Mouse (Mus musculus): Measurements from ENCODE around the gene Ccnjl.

Gene Ccnjl

DNA sequence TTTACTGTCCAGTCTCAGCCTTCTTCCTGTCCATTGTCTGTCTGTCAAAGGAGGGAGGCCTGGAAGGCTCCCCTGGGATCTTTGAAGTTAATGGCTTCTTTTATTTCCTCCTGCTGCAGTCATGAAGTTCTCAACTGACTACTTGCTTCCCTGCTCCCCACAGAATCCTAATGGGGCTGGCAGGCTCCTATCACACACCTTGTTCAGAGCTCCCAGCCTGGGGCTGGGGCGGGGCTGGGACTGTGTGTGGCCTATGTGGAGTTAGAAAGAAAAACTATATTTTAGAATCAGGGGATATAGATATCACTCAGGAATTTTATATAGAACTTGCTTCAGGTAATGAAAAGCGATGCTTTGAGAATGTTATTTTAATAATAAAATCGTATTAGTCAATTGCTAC lies 8.1 kb upstream of the Ccnjl start:
- in situ Hi-C loops (cut with MboI, MseI): loop anchor here (10.0 kb wide), 1 partner anchor 166 kb away; no protein-coding TSS in a partner anchor

DNA sequence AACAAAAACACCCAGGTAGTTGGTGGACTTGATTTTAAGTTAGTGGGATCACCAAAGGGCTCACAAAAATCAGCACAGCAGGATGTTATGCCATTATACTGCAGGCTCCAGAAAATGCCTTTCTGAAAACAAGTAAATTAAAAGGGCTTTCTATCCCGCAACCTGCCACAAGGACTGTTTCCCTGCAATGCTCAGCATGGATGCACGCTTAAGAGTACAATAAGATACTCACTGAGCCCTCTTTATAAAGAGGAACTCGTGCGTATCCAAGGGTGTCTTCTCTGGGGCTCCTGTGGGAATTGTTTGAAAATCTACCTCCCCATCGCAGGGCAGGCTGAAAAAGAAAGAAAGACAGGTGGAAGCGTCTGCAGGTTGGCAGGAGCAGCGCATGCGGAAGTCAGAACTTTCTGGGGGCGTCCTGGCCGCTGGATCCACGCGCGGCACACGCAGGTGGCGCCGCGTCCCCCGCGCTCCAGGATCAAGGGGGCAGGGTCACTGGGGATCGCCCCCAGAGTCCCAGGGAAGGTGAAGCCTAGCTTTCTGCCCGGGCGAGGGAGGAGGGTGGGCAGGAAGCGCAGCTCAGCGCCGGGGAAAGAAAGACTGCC lies 404 bp upstream of the Ccnjl start:
- in situ Hi-C loops (cut with MboI, MseI): loop anchor here (10.0 kb wide), 1 partner anchor 173 kb away; no protein-coding TSS in a partner anchor

DNA sequence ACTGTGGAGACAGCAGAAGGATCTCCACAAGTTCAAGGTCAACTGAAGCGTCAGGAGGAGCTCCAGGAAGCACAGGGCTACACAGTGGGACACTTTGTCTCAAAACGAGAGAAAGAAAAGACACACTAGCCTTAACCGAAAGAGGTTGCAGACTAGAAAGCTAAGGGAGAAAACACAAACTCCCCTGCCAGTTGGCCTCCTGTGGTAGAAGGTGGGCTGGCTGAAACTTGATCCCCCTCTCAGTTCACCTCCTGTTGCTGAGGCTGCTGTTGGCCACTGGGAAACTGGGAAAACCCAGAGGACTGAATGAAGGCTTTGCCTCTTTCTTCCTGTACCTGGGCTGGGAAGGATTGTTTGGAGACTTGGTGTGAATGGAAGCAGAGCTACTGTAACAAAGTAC lies 1.5 kb downstream of the Ccnjl start:
- in situ Hi-C loops (cut with MboI, MseI): no loop called here

DNA sequence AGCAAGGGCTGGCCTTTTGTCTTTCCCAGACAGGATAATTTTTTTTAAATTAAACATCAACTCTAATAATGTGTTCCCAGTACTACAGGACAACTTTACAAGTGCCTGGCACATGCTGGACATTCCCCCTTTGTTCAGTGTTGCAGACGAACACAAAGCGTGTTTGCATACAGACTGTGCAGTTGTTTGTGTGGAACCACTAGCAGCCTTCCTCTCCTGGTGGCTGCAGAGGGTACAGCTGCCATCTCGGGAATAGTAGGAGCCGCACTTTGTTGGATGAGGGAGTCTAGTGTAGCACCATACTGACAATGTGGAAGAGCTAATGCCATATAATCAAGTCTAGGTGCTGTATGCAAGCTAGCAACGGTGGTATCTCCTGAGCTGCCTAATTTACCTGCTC lies 3.0 kb downstream of the Ccnjl start:
- in situ Hi-C loops (cut with MboI, MseI): no loop called here

DNA sequence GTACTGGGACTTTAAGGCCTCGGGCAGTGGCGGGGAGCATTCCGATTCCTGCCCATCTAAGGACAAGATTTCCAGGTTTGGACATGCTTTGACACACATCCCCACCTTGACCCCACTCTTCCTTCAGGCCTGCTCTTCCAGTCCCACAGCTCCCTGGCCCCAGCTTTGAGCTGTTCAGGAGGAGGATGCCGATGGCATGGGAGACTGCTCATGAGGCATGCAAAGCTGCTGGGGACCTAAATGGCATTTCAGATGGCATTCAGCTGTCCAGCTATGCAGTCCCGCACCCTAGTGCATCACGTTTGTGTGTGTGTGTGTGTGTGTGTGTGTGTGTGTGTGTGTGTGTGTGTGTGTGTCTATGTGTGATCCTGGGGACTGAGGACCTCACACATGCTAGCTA lies 8.5 kb downstream of the Ccnjl start:
- in situ Hi-C loops (cut with MboI, MseI): no loop called here

DNA sequence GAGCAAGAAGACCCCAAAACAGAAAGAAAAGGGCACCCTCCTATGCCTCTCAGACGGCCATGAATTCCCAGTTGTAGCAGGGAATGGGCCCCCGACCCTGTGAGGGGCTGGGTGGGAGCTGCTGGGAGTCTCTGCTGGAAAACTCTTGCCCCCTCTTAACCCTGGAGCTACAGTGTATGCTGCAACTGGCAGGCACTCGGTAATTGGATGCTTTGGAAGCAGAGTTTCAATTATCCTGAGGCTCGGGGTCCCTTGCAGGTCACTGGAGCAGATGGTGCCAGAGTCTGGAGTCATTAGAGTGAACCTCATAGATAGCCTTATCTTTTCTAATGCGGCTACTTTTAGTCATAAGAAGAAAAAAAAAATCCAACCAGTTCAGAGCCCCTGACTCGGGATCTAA lies 11.3 kb downstream of the Ccnjl start:
- in situ Hi-C loops (cut with MboI, MseI): no loop called here

DNA sequence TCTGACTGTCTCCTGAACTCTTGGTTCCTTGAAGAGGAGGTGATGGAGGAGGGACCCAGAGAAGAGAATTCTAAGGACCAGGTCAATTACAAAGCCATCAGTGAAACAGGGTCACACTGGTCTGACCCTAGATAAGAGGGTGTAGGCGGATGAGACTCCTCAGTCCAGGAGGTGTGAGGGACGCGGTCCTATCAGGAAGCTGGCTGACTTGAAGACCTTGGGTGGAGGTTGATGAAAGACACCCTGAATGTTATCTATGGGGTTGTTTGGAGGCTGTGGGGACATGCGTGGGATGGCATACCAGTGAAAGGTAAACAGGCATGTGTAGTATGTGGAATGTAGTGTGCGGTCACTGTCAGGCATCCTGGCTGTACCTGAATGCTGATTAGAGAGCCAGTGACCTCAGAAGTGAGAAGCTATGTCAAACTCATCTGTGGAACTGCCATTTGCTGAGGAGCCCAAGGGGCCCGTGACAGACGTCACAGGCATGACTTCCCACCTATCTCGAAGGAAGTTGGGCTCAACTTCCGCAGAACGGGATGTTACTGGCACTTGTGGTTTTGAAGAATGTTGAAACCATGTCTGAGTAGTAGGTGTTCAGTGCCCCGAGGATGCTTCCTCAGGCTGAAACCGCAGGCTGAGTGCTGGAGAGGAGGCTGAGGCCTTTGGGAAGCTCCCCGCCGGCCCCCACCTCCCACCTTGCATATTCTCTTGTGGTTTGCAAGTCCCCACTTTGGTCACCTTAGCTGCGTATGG lies 15.3 kb downstream of the Ccnjl start:
- in situ Hi-C loops (cut with MboI, MseI): no loop called here

DNA sequence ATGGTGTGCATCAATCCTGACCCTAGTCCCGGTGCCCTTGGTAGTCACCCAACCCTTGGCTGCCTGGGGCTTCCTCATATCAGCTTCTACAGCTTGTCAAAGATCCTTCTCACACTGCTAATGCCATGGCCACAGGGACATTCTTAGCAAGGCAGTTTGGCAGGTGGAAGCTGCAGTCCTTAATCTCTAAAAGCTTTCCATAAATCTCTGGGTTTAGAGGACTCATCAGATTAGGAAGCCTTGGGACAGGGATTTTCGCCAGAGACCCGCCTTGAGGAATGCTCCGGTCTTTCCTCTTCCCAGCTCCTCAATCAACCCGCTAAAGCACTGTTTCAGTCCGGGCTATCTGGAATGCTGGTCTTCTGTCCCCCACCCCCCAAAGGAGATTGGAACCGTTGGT lies 16.2 kb downstream of the Ccnjl start:
- in situ Hi-C loops (cut with MboI, MseI): no loop called here

DNA sequence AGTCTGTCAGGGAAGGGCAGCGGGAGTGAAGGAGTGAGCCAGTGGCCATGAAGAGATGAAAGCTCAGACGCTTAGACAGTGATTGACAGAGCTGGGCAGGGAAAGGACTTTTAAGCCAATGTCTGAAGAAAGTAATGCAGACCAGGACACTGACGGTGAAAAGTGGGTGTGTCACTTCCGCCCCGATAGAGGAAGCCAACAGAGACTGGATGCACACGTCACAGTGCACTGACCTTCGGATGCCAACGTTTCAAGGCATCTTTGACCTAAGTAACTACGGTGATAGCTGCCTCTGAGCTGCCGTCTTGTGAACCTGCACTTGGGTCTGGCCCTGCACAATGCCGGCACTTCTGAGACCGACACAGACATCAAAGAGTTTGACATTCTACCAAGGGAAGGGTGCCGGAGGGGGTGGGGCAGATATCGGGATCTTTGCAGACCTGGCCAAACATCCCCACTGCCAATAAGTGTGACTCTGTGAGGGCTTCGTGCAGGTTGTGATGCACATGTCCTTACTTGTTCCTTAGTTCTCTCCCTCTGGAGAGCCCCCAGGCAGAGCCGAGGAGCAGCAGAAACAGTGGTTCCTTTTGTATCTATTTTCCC lies 17.4 kb downstream of the Ccnjl start:
- in situ Hi-C loops (cut with MboI, MseI): no loop called here

DNA sequence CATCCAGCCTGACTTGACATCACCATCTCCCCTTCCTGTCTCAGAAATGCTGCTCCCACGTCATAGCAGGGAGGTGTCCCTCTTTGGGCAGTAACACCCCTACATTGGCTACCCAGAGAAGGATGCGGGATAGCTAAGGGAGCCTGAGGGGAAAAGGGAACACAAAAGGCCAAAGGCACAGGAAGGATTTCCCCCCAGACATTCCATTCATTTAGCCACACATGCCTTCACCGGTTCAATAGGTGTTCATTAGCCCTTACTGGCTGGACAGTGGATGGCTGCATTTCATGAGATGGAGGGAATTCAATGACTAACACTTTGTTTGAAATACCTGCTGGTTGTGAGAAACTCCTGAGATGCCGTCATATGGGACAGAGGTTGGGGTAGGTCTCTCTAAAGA lies 18.1 kb downstream of the Ccnjl start:
- in situ Hi-C loops (cut with MboI, MseI): no loop called here

DNA sequence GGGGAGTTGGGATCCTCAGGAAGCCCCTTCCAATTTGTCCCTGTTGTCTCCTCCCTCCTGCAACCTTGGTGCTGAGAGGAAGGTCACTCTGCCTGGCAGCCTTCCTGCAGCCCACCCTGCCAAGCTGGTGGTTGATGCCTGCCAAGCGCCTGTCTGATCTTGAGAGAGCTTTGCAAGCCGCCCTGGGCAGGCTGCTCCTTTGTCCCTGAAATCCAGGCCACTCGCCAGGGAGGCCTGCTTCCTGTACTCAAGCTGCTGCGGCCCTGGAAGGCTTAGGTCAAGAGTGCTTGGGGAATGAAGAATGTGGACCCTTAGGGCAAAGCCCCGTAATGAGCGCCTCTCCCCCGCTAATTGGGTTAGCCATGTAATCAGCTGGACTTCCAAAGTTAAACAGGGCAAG lies 19.6 kb downstream of the Ccnjl start:
- in situ Hi-C loops (cut with MboI, MseI): no loop called here

DNA sequence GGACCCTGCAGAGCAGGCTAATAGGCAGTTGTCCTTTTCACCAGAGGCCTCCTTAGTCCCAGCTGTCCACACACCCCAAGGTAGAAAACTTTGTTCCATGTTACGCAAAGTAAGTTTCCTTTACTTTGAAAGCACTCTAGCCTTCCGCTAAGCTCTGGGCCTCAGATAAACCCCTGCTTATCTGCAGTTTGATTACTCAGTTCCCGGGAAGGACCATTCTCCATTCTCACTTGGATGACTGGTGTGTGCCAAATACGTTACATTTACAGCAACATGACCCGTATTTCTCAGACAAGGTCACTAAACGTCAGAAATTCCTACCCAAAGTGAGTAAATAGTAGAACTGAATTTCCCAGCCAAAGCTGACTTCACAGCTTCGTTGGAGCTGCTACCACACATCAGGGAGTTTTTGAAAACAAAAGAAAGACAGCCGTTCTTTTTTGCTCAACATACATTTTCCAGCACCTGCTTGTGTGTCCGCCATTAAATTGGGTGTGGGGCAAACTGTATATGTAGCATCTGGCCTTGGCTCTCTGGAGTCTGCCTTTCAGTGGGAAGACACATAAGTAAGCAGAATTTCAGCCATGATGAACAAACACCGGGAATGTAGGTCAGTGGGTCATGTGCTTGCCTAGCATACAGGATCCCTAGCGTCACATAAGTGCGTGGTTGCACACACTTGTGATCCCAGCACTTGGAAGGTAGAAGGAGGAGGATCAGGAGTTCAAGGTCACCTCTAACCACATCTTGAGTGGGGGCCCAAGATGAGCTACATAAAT lies 20.3 kb downstream of the Ccnjl start:
- in situ Hi-C loops (cut with MboI, MseI): no loop called here

DNA sequence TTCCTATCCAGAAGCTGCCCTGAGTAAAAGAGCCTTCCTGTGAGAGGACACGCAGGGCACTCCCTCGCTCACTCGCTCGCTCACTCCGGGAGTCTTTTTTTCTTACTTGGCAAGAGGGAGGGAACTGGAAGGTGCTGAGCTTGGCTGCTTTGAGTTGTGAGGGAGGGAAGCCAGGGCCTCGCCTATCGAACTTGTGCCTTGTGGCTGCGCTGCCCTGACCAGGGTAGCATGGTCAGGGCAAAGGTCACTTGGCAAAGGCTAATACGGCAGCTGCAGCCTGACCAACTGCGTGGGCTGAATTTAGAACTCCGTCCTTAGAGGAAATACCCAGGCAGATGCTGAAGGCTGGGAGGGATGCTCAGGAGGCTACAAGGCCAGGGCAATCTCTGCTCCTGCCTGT lies 21.1 kb downstream of the Ccnjl start:
- in situ Hi-C loops (cut with MboI, MseI): no loop called here

DNA sequence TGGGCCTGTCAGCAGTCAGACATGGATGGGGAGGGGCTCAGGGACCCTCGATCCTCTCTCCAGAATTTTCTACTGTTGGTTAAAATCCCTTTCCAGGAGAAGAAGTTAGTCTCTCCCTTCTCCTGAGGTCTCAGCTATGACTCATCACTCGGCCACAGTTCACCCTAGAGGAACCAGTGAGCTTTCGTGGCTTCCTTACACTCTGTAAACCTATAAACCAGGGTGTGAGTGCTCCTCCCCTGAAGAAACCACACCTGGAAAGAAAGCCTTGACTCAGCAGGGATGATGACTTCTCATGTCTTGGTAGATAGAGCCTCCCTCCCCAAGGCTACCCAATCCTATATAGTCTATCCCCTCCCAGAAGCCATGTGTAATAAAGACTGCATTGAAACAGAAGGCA lies 23.2 kb downstream of the Ccnjl start:
- in situ Hi-C loops (cut with MboI, MseI): no loop called here

DNA sequence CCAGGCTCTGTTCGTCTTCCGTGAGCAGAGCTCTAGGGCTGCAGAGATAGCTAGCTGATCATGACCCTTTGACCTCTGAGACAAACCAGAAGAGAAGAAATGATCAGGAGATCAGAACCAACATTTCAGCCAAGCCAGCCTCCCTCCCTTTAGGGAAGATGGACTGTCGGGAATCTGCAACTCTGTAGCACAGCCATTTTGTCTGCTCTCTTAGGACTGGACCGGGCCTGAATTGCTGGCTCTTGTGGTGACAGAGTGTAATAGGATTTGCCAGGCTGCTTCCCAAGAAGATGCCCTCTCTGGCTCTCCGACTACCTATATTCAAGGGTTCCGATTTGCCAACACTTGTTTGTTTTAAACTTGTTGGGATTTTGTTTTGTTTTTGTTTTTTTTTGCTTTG lies 24.1 kb downstream of the Ccnjl start:
- in situ Hi-C loops (cut with MboI, MseI): no loop called here

DNA sequence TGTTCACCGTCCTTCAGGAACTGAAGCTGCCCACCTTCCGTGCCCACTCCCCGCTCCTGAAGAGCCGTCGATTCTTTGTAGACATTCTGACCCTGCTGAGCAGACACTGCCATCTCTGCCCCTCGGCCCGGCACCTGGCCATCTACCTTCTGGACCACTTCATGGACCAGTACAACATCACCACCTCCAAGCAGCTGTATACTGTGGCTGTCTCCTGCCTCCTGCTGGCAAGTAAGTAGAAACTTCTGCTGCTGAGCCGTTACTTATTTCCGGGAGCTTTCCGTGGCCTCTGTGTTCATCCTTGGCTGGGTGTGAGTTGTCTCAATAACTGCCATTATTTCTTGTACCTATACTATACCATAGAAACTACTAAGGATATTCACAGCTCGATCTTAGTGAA lies 28.0 kb downstream of the Ccnjl start:
- in situ Hi-C loops (cut with MboI, MseI): no loop called here

DNA sequence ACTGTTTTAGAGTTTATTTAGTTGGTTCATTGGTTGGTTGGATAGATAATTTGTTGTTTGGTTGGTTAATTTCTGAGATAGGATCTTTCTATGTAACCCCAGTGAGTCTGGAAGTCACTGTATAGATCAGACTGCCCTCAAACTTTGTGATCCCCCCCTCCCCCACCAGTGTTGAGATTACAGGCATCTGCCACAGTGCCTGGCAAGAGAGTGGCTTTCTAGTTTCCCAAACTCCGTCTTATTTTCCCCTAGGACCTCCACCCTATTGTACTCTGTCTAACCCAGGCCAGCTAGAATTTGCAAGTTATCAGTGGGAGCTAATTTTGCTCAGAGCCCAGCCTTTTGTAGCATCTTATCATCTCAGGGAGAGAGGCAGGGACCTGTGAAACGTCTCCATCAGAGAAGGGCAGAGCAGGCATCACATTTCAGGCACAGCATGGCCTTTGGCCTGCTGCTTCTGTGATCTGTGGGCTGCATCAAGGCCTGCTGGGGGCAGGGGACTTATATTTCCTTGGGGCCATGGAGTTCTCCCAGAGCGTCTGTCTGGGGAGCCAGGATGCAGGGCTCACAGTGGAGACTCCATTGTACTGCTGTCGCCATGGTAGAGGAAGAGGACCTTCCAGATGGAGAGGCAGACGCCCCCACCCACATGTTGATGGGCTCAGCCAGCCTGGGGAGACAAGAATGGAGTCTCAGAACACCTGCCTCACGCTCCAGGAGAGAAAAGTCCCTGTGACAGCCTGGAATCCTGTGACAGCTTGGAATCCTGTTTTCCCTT lies 31.1 kb downstream of the Ccnjl start:
- in situ Hi-C loops (cut with MboI, MseI): no loop called here

DNA sequence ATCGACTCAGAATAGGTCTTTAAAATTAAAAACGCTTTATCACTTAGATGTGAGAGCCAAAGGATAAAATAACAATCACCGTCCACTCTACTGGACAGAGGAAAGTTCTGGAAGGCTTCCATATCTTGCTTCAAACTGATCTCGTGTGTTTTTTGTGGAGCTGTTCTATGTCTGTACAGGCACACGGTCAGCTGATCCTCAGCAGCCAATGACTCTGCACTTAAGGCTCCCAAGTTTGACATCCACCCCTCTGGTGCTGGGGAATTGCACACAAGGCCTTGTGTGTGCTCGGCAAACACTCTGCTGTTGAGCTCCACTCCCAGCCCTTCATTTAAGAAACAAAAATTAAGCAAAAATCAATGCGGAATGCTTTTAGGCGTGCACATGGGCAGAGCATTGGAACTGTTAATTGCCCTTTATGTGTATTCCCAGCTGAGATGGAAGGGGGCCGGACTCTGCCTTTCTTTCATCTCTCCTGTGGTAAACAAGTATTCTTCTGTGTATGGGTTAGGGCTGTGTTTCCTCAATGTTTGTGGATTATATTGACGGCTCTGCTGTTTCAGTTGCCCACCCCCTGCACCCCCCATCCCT lies 35.2 kb downstream of the Ccnjl start:
- in situ Hi-C loops (cut with MboI, MseI): no loop called here

DNA sequence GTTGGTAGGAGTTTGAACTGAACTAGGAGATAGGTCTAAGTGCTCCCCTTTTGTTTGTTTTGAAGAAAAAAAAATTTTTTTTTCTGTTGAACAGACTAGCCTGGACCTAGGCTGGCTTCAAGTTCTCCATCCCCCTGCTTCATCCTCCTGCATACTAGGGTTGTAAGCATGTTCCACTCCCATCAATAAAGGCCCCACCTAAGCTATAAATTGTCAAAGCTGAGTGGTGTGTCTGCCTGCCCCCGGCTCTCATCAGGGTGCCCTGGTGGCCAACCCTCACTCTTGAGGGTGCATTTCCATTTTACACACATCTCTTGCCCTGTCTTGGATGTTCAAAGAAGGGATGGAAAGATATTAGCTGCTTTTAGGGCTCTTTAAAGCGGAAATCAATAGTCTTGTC lies 36.8 kb downstream of the Ccnjl start:
- in situ Hi-C loops (cut with MboI, MseI): no loop called here

DNA sequence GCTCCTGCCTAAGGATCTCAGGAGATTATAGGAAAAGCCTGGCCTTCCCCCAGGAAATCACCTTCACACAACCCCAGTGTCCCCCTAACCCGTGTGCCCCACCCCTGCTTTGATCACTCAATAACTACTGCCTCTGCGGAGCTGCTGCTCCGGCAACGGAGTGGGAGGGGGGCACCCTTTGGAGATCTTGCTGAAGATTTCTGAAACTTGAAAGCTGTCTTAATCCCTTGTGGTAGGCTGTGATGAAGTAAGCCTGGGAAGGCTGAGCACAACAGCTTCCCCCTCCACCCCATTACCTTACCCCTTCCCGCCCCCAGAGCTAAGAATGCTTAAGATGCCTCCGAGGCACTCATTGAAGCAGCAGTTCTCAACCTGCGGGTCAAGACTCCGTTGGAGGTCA lies 37.3 kb downstream of the Ccnjl start:
- in situ Hi-C loops (cut with MboI, MseI): no loop called here

DNA sequence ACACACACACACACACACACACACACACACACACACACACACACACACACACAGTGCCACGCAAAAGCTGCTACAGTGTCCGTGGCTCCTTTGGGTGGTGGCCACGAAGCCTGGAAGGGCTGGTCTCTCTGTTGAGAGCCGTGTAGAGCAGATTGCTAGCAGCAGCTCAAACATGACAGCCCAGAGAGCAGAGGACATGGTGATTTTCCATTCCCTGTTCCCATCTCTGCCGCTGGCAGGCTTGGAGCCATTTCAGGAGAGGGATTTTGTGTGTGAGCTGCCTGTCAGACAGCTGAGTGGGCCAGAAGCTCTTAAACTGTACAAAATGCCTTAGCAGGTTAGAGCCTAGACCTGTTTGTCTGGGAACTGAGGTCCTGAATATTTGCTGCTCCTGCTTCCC lies 38.1 kb downstream of the Ccnjl start:
- in situ Hi-C loops (cut with MboI, MseI): no loop called here

Data from T-helper 1 cell (primary cell).